Mouse (Mus musculus) 3134 (cell line): ENCODE measurements at regions not wholly inside any gene's neighbourhood (a gene's known extent, or its start where the extent isn't known, plus 50 kb on each side); places are given as distances from the start of the nearest gene placed in this dataset.
A peak's percentile ranks its signal among the peaks of the same experiment; 100 is the strongest.

ENCODE experiments used
- DNase-seq: peaks from one replicate; pipeline ENCODE4 v3.0.0-alpha.2; 2011; ENCODE audit warnings: low spot score; ENCODE audit not compliant: insufficient read length; ENCODE audit errors: extremely low read depth

DNA sequence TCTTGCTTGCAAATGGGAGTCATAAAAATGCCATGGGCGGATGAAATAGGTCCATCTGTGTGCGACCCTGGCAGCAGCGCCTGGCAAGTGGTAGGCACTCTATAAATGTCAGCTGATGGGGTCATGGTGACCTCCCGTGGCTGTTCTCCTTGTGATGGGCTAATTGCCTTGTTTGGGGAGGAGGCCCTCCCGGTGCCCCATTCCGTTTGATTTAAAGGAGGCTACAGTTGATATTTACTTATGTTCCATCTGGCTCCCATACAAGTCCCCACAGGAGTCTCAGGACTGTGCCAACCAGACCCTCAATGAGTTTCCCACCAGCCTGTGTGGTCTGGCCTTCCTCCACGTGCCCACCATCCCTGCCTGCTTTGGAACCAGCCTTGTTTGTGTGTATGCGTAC, 186.7 kb upstream of the Zfp507 start:
- DNase-seq, result no peak

DNA sequence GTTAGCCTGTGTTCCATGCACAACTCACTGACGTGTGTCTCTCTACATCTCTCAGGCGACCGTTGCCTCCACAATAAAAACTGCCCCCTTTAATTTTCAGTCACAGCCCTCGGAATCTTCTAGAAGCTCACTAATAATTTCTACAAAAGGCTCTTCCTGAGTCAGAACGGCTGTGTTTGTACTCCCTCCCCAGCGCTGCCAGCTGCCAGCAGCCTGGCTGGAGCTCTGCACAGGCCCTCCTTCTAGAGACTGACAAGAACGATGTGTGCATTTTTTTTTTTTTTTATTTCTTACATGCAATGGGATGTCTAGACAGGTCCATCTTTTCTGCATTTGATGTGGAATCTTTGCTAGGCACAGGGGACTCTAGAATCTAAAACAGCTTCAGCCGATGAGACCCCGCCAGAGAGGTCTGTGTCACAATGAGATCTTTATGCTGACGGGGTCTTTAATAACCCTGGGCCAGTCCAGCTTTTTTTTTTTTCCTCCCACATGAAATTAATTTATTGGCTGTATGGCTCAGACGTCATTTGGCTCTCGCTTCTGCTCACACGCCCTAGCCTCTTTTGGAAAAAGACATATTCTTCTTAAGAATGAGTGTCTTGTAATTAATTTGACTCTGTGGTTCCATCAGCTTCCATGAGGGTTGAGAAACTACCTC, 185.8 kb upstream of the Zfp507 start:
- no peak for DNase-seq

DNA sequence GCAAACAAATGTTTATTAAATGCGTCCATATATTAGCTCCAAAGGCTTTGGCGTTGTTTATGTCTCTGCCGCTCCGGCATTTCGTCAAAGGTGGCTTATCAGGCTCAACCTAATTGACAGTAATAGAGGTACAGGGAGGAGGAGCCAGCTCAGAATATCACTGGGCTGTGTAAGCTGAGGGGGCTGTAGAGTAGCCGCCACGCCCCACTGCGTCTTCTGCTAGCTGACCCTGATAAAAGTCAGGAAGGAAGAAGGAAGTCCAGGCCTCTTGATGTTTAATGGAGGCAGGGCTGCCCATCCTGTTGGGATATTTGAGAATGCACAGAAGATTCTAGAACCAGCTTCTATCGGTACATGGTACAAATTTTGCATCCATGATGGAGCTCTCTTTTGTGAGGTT, 175.2 kb upstream of the Zfp507 start:
- DNase-seq, result no peak

DNA sequence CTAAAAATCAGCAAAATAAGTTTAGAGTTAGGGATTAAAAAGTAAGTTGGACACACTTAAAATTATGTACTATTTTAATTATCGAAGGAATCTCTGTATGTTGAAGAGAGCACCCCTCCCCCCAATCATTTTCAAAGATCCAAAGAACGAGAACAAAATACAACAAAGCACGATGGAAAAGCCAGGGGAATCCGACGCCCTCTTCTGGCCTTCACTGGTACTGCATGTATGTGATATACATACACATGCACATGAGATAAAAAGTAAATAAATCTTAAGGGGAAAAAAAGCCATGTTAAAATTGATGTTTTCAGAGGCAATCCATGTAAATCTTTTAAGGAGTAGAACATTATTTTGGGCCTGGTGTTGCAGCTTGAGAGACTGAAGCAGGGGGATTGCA, 155.9 kb upstream of the Zfp507 start:
- no peak for DNase-seq

DNA sequence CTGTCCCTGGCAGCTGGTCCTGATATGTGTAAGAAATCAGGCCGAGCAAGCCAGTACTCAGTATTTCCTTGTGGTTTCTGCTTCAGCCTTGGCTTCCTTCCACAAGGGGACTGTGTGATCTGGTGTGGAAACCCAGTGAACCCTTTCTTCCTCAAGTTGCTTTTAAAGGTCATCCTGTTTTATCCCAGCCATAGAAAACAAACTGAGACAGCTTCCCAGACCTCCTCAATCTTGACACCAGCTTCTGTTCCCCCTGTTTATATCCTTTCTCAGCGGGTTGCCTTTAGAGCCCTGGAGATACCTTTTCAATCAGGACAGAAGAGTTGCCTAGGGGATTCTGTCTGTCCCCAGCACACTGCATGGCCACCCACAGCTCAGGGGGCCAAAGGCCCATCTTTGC, 155.2 kb upstream of the Zfp507 start:
- no peak for DNase-seq

DNA sequence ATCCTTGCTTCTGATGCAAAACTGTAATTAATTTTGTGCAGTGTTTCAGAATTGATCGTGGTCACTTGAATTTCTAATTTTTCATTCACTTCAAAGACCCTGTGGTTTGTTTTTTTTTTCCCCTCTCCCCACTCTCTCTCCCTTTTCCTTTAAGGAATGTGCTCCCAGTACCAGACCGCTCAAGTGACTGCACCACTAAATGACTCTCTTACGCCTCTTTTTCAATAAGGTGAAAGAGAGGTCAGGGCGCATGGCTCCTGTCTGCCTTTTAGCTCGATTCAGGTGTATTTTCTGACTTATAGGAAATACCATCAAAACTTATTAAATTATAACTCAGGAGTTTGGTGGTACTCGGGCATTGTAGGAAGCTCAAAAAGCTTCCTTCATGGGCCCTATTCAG, 146.0 kb upstream of the Zfp507 start:
- no peak for DNase-seq

DNA sequence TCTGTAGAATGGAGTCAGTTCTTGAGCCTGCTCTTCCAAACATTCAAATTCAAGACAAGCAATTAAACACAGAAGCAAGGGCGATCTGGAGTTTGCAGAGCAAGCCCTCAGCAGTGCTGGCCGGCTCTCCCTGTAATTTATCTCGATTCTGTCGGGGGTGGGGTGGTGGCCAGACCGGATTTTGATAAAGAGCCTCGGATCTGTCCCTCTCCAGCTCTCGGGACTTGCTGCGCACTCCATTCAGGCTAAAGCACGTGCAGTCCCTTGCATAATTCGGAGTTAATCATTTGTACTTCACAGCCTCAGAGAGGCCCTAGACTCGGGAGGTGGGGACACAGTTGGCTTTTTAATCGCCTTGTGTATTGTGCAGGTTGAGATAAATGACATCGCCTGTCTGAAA, 145.6 kb upstream of the Zfp507 start:
- no peak for DNase-seq

DNA sequence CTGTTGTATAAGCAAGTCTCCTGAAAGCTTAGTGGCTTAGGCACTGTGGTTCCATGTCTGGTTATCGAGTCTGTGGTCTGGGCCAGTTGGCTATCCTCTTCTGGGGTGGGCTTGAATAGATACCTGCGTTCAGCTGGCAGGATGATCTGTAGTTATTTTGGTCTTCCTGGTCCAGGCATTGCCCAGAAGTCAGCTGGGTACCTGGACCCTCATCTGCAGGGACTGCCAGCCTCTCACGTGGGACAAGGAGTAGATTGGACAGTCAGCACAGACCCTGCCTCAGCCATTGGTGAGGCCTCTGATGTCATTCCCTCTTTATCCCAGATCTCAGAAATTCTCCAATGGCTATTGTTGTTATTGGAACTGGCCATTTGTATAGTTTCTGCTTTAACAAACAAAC, 138.3 kb upstream of the Zfp507 start:
- DNase-seq, result no peak

DNA sequence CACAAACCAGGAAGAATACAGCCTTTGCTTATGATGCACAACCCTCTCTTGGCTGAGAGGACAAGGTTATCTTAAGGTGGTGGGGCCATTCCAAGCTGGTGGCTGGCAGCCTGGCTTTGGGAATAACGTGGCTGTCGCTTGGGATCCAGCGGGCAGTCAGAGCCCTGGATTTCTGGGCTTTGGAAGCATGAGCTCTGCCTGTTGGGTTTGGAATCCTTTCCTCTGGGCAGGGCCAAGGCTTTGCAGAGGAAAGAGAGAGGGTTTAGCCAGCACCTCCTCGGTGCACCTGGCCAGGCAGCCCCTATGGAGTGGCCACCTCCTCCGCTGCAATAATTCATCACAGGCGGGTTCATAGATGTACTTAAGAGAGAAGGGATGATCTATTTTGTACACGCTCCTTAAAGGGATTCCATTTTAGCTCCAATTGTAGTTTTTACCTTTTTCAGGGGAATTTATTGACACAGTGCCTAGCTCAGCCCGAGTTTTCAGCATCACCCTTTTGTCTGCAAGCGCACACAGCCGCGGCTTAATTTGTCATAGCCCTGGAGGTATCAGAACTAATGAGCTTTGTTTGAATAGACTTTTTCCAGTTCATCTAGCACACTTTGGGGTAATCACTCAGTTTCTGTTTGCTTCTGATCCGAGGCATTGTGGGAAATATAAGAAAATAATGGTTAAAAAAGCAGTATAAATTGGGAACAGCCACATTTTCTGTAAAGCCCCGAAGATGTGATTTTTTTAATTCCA, 135.5 kb upstream of the Zfp507 start:
- no peak for DNase-seq

DNA sequence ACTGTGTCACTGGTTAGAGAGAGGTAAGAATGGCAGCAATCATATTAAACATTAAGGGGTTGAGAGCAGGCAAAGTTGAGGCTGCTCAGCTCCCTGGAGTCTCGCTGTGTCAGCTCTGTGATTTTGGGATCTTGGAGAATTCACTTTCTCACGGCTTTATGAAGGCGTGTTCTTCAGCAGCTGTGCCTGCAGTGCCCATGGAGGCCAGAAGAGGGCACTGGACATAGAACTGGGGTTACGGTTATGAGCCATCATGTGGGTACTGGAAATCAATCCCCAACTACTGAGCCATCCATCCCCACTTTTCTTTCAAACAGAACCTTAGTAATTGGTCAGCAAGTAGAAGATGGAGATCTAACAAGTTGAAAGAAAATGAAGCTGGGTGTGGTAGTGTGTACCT, 123.9 kb upstream of the Zfp507 start:
- DNase-seq, result no peak

DNA sequence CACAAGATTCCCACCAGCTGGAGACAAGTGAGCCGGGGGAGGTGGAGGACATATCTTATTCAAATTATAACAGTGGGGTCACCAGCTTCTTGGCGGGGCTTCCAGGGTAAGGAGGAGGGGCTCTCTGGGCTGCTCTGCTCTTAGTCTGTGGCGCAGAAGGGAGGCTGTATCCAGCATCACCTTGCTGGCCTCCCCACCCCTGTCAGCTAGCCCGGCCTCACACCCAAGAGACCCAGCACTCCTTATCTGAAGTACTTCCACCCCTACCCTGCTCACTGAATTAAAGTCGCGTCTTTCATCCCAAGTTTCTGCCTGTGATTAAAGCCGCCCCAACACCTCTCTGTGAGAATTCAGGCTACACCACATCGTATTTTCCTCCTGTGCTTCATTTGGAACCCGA, 119.8 kb upstream of the Zfp507 start:
- DNase-seq, result no peak

DNA sequence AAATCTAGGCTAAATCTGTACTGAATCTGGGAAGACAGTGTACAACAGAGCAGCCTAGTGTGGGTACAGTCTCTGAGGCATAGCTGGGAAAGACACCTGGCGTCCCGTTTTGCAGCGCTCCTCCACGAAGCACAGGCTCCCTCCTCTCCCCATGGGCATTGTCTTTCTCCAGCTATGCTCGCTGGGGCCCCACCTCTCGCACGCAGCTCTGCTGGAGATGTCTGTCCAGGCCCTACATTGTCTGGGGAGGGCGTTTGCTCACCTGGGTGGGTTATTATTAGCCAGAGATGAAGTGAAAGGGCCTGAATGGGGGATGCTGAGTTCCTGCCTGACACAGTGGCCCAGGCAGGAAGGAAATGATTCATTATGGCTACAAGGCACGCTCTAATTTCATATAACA, 118.1 kb upstream of the Zfp507 start:
- no peak for DNase-seq

DNA sequence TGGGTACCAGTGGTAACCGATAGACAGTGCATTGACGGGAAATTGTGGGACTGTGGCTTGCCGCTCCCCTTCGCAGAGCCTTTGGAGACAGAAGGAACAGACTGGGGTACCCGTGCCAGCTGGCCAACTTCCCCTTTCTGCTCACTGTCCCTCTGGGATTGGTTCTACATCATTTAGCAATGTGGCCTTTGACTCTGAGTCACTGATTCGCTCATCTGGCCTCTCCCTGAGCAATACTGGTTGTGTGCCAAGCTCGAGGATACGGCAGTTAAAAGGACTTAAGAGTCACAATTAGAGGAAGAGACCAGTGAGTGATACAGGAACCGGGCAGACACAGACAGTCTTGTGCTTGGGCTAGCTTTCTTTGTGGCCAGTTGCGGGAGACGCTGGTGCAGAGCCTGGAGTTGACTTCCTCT, 117.4 kb upstream of the Zfp507 start:
- DNase-seq, result peak; percentile 70

DNA sequence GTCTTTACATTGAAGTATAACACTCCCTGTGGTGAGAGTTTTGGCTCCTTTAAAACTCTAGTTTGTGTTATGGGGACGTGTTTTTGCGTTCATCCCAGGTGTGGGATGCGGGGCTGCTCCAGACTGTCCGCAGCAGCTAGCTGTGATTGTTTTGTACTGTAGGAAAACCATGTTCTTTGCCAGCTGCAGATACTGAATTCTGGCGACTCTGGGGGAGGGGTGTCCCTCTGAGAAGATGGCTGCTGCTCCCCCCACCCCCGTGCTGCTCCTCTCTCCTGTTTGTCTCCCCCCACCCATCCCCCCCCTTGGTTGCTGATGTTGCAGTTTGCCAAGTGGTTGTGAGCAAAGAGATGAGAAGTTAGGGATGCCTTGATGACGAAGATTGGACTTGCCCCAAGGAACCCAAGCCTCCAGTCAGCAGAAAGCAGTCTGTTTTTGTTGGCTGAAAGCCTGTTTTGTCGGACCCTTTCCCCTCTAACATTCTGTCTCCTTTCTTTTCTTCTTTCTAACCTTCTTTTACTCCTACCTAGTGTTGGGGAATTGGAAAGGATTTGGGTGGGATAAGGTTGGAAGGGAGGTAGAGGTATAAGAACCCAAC, 107.4 kb upstream of the Zfp507 start:
- DNase-seq, result peak; percentile 27

DNA sequence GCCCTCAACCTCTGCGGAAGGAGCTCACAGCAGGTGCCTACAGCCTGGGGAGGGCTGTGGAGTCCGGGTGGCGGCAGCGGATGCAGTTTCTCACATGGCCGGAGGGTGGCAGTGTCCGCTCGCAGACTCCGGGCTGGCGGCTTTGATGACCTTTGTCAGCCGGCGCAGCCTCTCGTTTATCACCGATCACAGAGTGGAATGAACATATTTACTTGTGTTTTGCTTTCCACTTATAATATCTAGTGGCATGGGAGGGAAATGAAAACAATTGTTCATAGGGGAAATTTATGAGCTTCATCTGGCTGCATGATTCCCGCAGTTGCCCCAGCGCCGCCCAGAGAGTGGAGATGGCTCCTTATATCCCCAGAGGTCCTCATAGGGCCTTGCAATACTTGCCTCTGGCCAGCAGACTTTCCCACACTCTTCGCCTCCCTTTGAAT, 99.2 kb upstream of the Zfp507 start:
- DNase-seq, result peak; percentile 36

DNA sequence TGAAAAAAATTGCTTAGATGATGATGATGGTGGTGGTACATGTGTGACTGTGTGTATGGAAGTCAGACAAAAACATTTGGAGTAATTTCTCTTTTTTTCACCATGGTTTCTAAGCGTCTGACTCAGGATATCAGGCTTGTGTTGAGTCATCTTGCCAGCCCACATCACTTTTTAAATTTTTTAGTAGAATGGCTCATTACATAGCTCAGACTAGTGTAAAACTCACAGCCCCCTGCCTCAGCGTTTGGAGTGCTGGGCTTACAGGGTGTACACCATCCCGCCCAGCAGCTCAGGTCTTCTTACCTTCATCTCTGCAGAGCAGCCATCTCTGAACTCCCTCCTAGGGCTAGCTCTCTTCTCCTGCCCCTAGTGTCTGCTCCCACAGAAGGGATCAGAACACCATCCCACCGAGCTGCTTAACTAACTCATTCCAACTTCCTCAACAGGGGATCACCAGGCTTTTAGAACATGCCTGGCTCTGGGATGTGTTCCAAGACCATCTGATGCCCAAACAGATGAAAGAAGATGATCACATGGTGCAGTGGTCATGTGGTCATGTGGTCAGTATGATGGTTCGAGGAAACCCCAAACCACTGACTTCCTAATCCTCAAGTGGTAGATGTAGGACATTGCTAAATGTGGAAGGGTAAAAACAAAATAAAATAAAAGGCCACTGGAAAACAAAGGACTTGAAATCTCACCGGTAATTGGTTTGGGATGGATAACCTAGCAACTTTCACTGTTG, 96.1 kb upstream of the Zfp507 start:
- no peak for DNase-seq

DNA sequence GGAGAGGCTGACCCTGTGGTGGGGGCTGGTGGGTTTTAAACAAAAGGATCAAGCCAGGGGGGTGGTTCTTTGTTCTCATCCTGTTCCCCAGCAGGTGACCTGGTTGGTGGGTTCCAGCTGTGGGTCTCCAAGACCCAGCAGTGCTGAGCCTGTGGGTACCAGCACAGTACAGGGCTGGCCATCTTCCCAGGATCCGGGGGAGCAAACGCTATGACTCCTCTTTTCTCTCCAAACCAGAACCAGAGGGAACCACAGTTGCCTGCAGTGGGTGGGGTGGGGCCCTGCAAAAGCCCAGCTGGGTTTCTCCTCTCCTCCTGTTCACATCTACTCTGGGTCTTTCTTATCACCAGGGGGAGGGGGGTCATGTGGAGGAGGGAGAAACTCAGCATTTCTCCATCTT, 90.5 kb upstream of the Zfp507 start:
- no peak for DNase-seq

DNA sequence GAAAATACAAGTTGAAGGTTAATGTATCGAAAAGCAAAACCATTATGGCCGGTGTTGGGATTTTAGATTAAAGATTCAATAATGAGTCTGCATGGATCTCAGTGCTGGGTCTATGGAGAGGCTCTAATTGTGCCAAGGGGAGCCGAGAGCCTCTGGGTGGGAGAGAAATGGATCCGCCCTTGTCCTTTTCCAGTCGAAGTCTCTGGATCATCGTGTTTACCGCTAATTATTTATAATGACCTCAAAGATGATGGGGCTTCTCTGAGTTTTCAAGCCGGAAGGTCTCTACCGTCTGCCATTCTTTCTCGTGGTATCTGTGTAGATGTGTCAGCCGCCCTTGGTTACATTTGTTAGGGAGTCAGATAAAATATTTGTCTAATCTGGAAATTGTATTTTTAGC, 83.2 kb upstream of the Zfp507 start:
- no peak for DNase-seq

DNA sequence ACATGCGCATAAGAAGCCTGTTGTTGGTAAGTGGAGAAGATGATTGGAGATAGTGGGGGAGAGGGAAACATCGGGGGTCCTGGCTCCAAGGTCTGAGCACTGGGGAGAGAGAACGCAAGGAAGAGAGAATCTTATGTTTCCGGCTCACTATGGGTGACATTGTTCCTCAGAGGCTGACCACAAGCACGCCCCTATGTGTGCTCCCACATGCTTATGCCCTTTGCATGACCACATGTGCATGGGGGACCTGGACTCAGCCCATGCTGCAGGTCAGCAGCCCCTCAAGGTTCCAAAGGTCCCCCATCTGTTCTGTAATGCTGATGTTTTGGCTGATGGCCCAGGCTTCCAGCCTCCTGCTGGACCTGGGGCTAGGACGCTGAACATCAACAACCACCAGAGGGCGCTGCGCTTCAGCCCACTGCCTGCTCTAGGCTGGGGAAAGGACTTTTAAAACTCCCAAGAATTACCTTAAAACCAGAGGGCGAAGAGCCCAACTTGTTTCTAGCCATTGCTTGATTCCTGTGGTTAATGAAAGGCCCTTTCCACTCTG, 77.0 kb upstream of the Zfp507 start:
- DNase-seq, result peak; percentile 15

DNA sequence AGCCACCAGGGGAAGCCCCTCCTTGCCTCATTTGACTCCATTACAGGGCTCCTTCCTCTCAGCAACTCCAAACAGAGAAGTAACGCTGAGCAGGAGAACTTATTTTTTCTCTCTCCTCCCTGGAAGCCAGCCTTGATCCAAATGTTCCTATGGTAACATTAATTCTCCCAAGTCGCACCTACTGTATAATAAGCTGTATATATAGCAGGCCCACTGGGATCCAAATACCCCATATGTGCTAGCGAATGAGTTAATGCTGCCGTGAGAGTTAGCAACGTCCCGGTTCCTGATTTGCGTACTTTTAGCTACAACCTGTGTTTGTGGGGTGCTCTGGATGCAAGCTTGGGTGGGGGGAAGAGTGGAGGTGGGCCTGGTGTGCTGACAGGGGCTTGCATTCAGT, 75.4 kb upstream of the Zfp507 start:
- DNase-seq, result no peak

DNA sequence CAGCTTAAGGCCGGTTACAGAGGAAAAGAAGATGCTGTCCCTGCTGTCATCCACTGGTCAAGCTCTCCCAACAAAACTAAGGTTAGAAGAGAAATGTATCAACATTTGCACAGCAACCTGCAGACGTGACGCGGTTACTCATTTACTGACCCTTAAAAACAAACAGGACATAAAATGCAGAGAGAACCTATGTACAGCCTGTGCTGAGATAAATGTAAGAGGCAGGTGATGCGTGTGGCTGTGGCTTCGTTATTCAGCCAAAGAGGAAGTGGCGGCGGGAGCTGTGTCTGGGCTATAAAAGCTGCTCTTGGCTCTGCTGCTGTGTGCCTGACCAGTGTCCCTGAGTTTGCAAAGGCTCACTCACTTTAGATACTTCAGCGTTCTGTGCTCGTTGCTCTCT, 58.2 kb upstream of the Zfp507 start:
- no peak for DNase-seq
